Mouse (Mus musculus): Measurements from ENCODE around the gene Rps2.

Gene Rps2

GRCm38 (mm10) chr17:24766266-24766875 is 48.5 kb downstream of the Rps2 start:
- no peak for DNase-seq (ENCODE audit: extremely low spot score, low spot score)

- no peak for DNase-seq (ENCODE audit: extremely low spot score, low spot score)
Measured at GRCm38 (mm10) chr17:24769146-24769545, 51.2 kb downstream of the Rps2 start.
